Mouse (Mus musculus): ENCODE measurements at regions not wholly inside any gene's neighbourhood (a gene's known extent, or its start where the extent isn't known, plus 50 kb on each side); places are given as distances from the start of the nearest gene placed in this dataset.

DNA sequence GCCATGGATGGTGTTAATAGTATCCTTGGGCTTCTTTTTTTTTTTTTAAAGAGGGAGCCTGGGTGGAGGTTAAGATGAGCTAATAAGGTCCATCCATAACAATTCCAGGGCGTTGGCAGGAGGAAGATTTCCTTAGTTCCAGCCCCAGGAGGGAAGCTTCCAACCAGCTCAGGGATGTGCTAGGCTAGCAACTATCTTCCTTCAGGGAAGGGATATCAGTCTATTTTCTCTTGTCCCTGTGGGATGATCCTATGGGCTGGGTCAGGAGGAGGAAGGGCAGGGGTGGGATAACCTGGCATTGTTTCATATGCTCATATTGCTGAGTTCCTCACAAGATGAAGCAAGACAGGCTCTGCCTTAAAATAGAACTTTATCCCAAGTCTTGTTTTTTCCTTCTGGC is 98.0 kb upstream of the Foxa2 start:
- Histone ChIP-seq H3K4me2 (no peak overlapping the region), H3K4me1 (replicated peaks) (no peaks in the 10 kb centered on the region), H3K9me3 (replicated peaks) (no peaks in the 10 kb centered on the region), H3K36me3 (no peaks in the 10 kb centered on the region), H3K9ac (no peak overlapping the region), H3K27ac (no peak overlapping the region), H3K4me3 (replicated peaks) (no peak overlapping the region), H3K27me3 (no peaks in the 10 kb centered on the region)
- no peak for DNase-seq
- 33% methylated on average over 1 of the region's 1 CpGs for WGBS (ENCODE audit: insufficient replicate concordance)
- ATAC-seq (ENCODE audit: low read depth) = no peak

DNA sequence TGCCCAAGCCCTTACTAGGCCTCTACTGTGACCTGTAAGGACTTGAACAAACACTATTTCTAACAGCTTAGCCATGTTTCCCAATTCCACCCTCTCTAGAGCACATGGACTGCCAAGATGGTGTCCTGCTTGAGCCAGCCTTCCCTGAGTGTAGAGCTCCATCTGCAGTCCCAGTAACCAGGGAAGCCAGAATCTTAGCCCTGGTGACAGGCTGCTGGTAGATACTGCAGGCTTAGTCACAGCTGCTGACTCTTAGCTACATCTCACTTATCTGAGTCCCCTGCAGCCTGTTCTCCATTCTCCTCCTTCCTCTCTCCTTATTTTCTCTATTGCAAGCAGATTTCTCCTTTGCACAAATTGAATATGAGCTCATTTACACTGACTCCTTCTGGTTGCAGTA is 101.5 kb upstream of the Foxa2 start:
- Histone ChIP-seq H3K27me3 (no peaks in the 10 kb centered on the region), H3K4me2 (no peak overlapping the region), H3K9me3 (replicated peaks) (no peaks in the 10 kb centered on the region), H3K27ac (no peak overlapping the region), H3K4me3 (replicated peaks) (no peak overlapping the region), H3K9ac (no peak overlapping the region), H3K4me1 (replicated peaks) (no peaks in the 10 kb centered on the region), H3K36me3 (no peaks in the 10 kb centered on the region)
- ATAC-seq (ENCODE audit: low read depth) (no peak), DNase-seq (no peak)

DNA sequence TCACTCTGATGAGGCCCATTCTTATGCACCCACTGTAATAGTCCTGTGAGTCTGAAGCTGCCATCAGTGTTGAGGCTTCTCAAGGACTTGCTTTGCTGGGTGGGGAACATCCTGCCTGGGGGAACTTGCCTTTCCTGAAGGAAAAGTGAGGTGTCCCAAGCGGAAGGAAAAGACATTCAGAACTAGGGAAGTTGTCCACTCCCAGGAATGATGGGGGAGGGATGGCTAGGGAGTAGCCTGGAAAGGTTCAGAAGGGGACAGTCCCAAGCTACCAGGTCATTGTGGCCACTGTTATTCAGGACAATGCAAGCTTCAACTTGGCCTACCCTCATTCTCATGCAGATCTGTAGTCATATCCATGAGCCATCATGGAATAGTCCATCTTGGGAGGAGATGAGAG is 102.7 kb upstream of the Foxa2 start:
- DNase-seq (no peak), ATAC-seq (ENCODE audit: low read depth) (no peak)
- Histone ChIP-seq H3K27me3 (no peaks in the 10 kb centered on the region), H3K36me3 (no peaks in the 10 kb centered on the region), H3K9ac (no peak overlapping the region), H3K4me3 (replicated peaks) (no peak overlapping the region), H3K4me1 (replicated peaks) (no peaks in the 10 kb centered on the region), H3K4me2 (no peak overlapping the region), H3K27ac (no peak overlapping the region), H3K9me3 (replicated peaks) (no peaks in the 10 kb centered on the region)
- WGBS (ENCODE audit: insufficient replicate concordance) = 41% methylated on average over 1 of the region's 1 CpGs

DNA sequence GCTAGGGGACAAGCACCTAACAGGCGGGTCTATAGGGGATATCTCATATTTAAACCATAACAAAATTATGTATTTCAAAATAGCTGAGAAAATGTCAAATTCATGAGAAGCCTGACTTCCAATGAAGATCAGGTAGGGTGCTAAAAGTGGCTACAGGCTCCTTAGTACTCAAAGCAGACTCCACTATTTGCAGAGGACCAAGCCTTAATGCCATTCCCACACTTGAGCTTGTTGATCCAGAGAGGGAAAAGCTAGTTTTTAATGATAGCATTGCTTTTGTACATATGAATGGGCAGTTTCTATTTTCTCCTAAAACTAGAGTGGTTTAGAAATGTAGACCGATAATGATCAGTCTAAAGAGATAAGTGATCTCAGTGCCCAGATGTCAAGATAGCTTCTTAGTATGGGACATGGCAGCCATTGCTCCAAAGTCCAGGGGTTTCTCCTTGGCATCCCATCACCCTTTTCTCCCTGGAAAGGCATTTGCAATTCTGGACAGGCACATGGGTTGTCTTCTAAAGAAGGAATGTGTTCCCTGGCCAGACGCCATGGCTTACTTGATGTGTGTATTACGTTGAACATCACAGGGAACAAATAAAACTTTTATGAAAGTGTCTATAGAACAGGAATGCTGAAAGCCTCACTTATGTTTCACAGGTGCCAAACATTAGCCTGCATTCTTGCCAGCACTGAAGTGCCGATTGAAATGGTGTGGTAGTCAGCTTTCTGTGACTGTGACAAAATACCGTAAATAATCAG is 106.9 kb upstream of the Foxa2 start:
- Histone ChIP-seq H3K36me3 (no peaks in the 10 kb centered on the region), H3K4me2 (no peak overlapping the region), H3K9me3 (replicated peaks) (no peaks in the 10 kb centered on the region), H3K27me3 (no peaks in the 10 kb centered on the region), H3K4me3 (replicated peaks) (no peak overlapping the region), H3K9ac (no peak overlapping the region), H3K27ac (no peak overlapping the region), H3K4me1 (replicated peaks) (no peaks in the 10 kb centered on the region)
- WGBS (ENCODE audit: insufficient replicate concordance) = 64% methylated on average over 6 of the region's 6 CpGs
- no peak for ATAC-seq (ENCODE audit: low read depth)
- no peak for DNase-seq

DNA sequence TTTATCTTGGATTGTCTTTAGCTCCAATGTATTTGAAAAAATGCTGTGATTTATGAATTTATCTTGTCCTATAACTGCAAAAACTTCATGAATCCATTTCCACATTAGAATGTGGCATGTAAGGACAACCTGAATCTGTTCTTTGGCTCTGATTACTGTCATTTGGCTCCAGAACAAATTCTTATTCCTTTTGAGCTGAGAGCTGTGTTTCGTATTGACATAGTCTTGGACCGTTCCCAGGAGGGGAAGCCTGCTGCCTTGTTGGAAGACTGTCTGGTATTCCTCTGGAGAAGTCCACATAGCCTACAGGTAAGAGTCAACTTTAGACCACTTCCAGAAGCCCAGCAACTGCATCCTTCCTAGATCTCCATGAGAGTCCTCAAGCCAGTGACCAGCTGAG is 109.4 kb upstream of the Foxa2 start:
- no peak for DNase-seq
- no peaks in the 10 kb centered on the region for H3K9me3 ChIP-seq (replicated peaks)
- H3K27me3 ChIP-seq = no peaks in the 10 kb centered on the region
- no peak overlapping the region for H3K9ac ChIP-seq
- 72% methylated on average over 2 of the region's 2 CpGs for WGBS (ENCODE audit: insufficient replicate concordance)
- H3K4me3 ChIP-seq (replicated peaks) = no peak overlapping the region
- H3K36me3 ChIP-seq = no peaks in the 10 kb centered on the region
- no peak for ATAC-seq (ENCODE audit: low read depth)
- no peak overlapping the region for H3K4me2 ChIP-seq
- no peak overlapping the region for H3K27ac ChIP-seq
- H3K4me1 ChIP-seq (replicated peaks) = no peaks in the 10 kb centered on the region

DNA sequence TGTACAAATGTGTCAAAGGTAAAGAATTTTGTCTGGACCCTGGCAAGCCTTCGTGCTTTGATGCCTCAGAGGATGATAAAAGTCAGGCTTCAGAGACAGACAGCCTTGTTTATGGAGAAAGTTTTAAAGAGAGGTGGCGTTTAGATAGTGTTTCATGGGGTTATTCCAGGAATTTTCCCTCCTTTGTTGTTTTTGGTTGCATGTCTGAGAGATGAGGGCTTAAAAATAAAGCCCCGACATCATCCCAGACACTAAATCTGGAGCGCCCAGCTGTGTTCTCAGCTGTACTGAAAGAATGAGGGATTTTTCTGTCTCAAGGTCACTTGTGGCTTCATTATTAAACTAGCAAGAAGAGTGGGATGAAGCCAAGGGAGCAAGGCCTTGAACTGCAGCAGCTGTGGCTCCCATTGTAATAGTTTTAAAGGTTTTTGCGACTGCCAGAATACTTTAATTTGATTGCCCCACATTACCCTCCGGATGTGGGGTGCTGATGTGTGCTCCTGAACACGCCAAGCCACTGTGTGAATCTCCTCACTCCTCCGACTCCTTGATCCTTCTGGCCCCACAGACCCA is 112.3 kb upstream of the Foxa2 start:
- Histone ChIP-seq H3K4me3 (replicated peaks) (no peak overlapping the region), H3K4me2 (no peak overlapping the region), H3K4me1 (replicated peaks) (no peaks in the 10 kb centered on the region), H3K9ac (no peak overlapping the region), H3K27me3 (no peaks in the 10 kb centered on the region), H3K27ac (no peak overlapping the region), H3K9me3 (replicated peaks) (no peaks in the 10 kb centered on the region), H3K36me3 (no peaks in the 10 kb centered on the region)
- no peak for DNase-seq
- no peak for ATAC-seq (ENCODE audit: low read depth)
- WGBS (ENCODE audit: insufficient replicate concordance) = 58% methylated on average over 8 of the region's 8 CpGs

DNA sequence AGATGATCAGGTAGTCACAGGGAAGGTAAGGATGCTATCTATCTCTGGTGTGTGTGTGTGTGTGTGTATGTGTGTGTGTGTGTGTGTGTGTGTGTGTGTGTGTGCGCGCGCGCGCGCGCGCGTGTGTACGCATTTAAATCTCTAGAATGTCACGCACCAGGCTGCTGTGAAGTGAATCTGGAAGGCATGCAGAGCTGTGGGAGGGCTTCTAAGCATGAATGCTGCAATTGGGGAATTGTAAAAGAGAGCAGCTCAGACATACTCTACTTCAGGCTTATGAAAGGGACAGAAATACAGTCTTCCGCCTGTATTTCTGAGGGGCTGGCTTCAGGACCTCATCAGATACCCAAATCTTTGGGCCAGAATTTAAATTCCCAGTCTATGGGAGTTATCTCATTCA is 114.2 kb upstream of the Foxa2 start:
- Histone ChIP-seq H3K9ac (no peak overlapping the region), H3K4me2 (no peak overlapping the region), H3K36me3 (no peaks in the 10 kb centered on the region), H3K4me1 (replicated peaks) (no peaks in the 10 kb centered on the region), H3K4me3 (replicated peaks) (no peak overlapping the region), H3K27ac (no peak overlapping the region), H3K27me3 (no peaks in the 10 kb centered on the region), H3K9me3 (replicated peaks) (no peaks in the 10 kb centered on the region)
- DNase-seq (no peak), ATAC-seq (ENCODE audit: low read depth) (no peak)
- WGBS (ENCODE audit: insufficient replicate concordance) = 89% methylated on average over 12 of the region's 12 CpGs

DNA sequence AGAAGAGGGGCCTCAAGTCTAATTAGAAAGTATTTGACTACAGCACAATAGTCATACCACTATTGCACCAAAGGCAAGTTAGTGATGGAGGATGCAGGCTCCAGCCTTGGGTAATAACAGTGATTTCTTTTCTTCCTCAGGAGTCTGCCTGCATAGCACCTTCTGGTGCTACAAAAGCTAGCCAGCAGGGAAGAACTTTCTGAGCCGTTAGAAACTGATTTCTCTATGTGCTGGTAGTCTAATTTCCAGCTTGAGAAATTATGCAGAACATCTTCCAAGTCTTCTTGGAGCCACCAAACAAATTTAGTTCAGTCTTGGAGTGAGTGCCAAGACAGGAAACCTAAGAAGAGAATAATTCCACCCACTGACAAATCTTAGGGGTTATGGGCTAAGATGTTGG is 115.2 kb upstream of the Foxa2 start:
- Histone ChIP-seq H3K4me2 (no peak overlapping the region), H3K4me3 (replicated peaks) (no peak overlapping the region), H3K9me3 (replicated peaks) (no peaks in the 10 kb centered on the region), H3K4me1 (replicated peaks) (no peaks in the 10 kb centered on the region), H3K27me3 (no peaks in the 10 kb centered on the region), H3K36me3 (no peaks in the 10 kb centered on the region), H3K9ac (no peak overlapping the region), H3K27ac (no peak overlapping the region)
- ATAC-seq (ENCODE audit: low read depth) (no peak), DNase-seq (no peak)
- 51% methylated on average over 1 of the region's 1 CpGs for WGBS (ENCODE audit: insufficient replicate concordance)

DNA sequence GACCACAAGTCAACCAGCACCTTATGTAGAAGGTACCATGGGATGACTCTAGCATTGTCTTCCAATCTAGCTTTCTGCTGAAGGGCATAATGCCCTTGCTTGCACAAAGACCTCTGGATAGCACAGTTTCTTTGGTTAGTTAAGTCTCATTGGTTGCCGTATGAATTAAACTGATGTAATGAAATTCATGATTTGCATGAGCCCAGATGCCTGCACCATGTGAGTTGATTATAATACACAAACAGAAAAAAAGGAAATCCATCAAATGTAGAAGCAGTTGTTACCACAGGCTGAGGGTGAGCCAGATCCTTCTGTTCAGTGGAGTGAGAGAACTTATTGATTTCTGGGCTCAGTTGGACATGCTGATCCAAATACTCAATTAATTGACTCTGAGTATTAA is 115.8 kb upstream of the Foxa2 start:
- Histone ChIP-seq H3K4me2 (no peak overlapping the region), H3K27me3 (no peaks in the 10 kb centered on the region), H3K4me3 (replicated peaks) (no peak overlapping the region), H3K9ac (no peak overlapping the region), H3K36me3 (no peaks in the 10 kb centered on the region), H3K4me1 (replicated peaks) (no peaks in the 10 kb centered on the region), H3K27ac (no peak overlapping the region), H3K9me3 (replicated peaks) (no peaks in the 10 kb centered on the region)
- ATAC-seq (ENCODE audit: low read depth) (no peak), DNase-seq (no peak)
- 74% methylated on average over 1 of the region's 1 CpGs for WGBS (ENCODE audit: insufficient replicate concordance)

DNA sequence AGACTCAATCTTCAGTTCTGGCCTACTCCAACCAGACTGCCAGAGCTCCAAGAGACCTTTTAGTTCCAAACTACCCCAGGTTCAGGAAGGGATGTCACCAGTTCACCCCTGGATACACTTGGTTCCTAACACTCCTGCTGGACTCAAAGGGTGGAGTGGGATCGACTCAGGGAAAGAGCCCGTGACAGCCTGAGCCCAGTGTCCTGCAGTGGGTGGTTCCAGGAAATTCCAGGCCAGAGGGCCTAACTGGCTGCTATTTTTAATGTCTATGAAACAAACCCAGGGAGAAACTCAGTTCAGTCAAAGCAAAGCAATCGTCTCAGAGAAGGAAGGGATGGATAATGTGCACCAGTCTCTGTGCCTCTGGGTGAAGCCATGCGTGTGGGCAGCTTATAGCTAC is 124.3 kb upstream of the Foxa2 start:
- 47% methylated on average over 4 of the region's 4 CpGs for WGBS (ENCODE audit: insufficient replicate concordance)
- H3K4me1 ChIP-seq (replicated peaks) = no peaks in the 10 kb centered on the region
- H3K9me3 ChIP-seq (replicated peaks) = no peaks in the 10 kb centered on the region
- H3K4me3 ChIP-seq (replicated peaks) = no peak overlapping the region
- no peaks in the 10 kb centered on the region for H3K36me3 ChIP-seq
- H3K27ac ChIP-seq = no peak overlapping the region
- no peak overlapping the region for H3K9ac ChIP-seq
- DNase-seq (no peak), ATAC-seq (ENCODE audit: low read depth) (no peak)
- H3K4me2 ChIP-seq = no peak overlapping the region
- no peaks in the 10 kb centered on the region for H3K27me3 ChIP-seq

DNA sequence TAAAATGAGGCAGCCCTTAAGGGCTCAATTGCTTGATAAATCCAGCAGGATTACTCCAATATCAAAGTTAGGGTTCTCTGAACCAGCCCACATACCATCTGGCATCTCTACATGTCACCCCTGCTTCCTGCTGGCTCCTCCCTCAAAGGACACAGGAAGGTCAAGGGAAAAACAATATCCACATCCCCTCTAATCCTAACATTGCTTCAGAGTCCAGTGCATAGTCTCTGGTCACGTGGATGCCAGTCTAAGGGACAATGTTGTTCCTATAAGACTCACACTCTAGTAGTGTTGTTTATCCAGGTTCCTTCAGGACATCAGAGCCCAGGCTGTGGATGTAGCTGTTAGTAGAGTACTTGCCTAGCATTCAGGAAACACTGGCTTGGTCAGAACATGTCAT is 124.9 kb upstream of the Foxa2 start:
- ATAC-seq (ENCODE audit: low read depth) (peak; percentile 15; the same call in 1 of the 2 replicates), DNase-seq (no peak)
- no peaks in the 10 kb centered on the region for H3K9me3 ChIP-seq (replicated peaks)
- no peak overlapping the region for H3K4me3 ChIP-seq (replicated peaks)
- no peak overlapping the region for H3K27ac ChIP-seq
- H3K4me1 ChIP-seq (replicated peaks) = no peaks in the 10 kb centered on the region
- H3K9ac ChIP-seq = no peak overlapping the region
- H3K27me3 ChIP-seq = no peaks in the 10 kb centered on the region
- WGBS (ENCODE audit: insufficient replicate concordance) = 6% methylated on average over 1 of the region's 1 CpGs
- no peaks in the 10 kb centered on the region for H3K36me3 ChIP-seq
- no peak overlapping the region for H3K4me2 ChIP-seq

DNA sequence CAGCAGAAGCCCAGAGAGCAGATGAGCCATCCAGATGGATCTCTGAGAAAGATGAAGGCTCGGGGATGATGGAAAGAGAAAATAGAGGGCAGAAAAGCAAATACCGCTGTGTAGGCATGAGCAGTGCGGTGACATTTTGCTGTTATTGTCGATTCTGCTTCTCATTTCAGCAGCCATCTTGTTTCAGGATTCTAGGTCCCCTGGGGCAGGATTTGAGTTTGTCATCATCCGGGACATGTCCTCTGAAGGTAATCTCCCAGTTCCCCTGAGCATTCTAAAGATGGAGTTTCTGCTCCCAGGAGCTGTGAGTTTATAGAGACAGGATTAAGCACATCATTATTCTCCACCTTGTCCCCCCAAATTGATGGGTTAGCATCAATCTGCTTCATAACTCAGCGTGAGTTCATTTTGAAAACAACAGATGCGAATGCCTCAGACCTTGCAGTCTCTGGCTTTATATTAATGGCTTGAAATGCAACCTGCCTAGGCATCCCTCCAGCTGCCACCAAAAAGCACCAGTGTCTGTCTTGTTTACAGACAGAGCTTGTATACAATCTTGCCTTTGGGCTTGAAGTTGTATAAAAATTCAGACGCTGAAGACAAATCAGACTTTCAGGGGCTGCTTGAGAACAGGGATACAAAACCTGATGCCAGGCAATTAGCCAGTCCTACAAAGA is 128.6 kb upstream of the Foxa2 start:
- H3K27ac ChIP-seq = no peak overlapping the region
- no peaks in the 10 kb centered on the region for H3K4me1 ChIP-seq (replicated peaks)
- DNase-seq (no peak), ATAC-seq (ENCODE audit: low read depth) (no peak)
- H3K9ac ChIP-seq = no peak overlapping the region
- H3K4me3 ChIP-seq (replicated peaks) = no peak overlapping the region
- no peaks in the 10 kb centered on the region for H3K36me3 ChIP-seq
- WGBS (ENCODE audit: insufficient replicate concordance) = 67% methylated on average over 8 of the region's 8 CpGs
- no peaks in the 10 kb centered on the region for H3K9me3 ChIP-seq (replicated peaks)
- H3K4me2 ChIP-seq = no peak overlapping the region
- no peaks in the 10 kb centered on the region for H3K27me3 ChIP-seq
